ENCODE assay signal across 9 mouse cellular contexts in genomic region chr11:69429313-69429712, GRCm38 (mm10). TPM values are rescaled to one million over a fixed set of nuclear protein-coding genes. Genes with fewer than 3 reads are reported as not detected.
DNase-seq lines count a peak whose midpoint lies in the region; ATAC-seq lines count a peak whose summit lies in the region.
"Had no signal": no experiment of that assay in that cellular context is flagged by ENCODE, and none has a peak within 500 bp of the region (broad histone marks: within the 10 kb centered on the region; RNA-seq: fewer than 3 reads in every experiment).

No protein-coding gene starts in this region.

- H3K27me3 ChIP-seq in kidney, embryonic 16.5 days (ENCODE audit: insufficient read depth, low read length), result no peaks in the 10 kb centered on the region
- no peaks in the 10 kb centered on the region for H3K27me3 ChIP-seq in forebrain, embryonic 16.5 days (replicated peaks; ENCODE audit: control insufficient read depth, insufficient read depth, low read length)

- H3K4me1 ChIP-seq in kidney, embryonic 16.5 days (ENCODE audit: insufficient read depth, low read length), result peaks cover 15% of the 10 kb centered on the region
- peaks cover 4% of the 10 kb centered on the region for H3K4me1 ChIP-seq in forebrain, embryonic 16.5 days (replicated peaks; ENCODE audit: control insufficient read depth, insufficient read depth, low read length)

- no peaks in the 10 kb centered on the region for H3K9me3 ChIP-seq in kidney, embryonic 16.5 days (ENCODE audit: low read length)
- H3K9me3 ChIP-seq in forebrain, embryonic 16.5 days (ENCODE audit: control insufficient read depth, low read length), result no peaks in the 10 kb centered on the region

- H3K27ac ChIP-seq in kidney, embryonic 16.5 days (ENCODE audit: low read length), result peak overlapping the region; percentile 24; the same call in 1 of the 2 replicates
- H3K27ac ChIP-seq in forebrain, embryonic 16.5 days (ENCODE audit: low read length), result no peak overlapping the region

- no peak for ATAC-seq in kidney, embryonic 16.5 days (ENCODE audit: low FRiP score, low TSS enrichment)
- peak; percentile 32; the same call in 1 of the 2 replicates for ATAC-seq in monocyte, adult 5-6 weeks (replicated peaks; ENCODE audit: insufficient number of reproducible peaks, low FRiP score, low TSS enrichment, poor library complexity, severe bottlenecking)
- no peak for ATAC-seq in forebrain, embryonic 16.5 days
- ATAC-seq: CD4-positive, CD25-positive, alpha-beta regulatory T cell, adult 4 months had no signal

- H3K36me3 ChIP-seq in kidney, embryonic 16.5 days (ENCODE audit: insufficient read depth, low read length), result no peaks in the 10 kb centered on the region
- H3K36me3 ChIP-seq in forebrain, embryonic 16.5 days (ENCODE audit: control insufficient read depth, insufficient read depth), result no peaks in the 10 kb centered on the region

- H3K9ac ChIP-seq in kidney, embryonic 16.5 days (replicated peaks; ENCODE audit: low read length), result 0 out of 2 replicates have a peak overlapping the region, but pooled peaks have one; percentile 26
- H3K9ac ChIP-seq in forebrain, embryonic 16.5 days (replicated peaks; ENCODE audit: low read depth, low read length), result no peak overlapping the region

- no peak overlapping the region for H3K4me2 ChIP-seq in kidney, embryonic 16.5 days (replicated peaks; ENCODE audit: low read depth, low read length)
- no peak overlapping the region for H3K4me2 ChIP-seq in forebrain, embryonic 16.5 days (ENCODE audit: low read length)

- 40% methylated on average over 2 of the region's 2 CpGs for WGBS in kidney, embryonic 16.5 days
- 54% methylated on average over 2 of the region's 2 CpGs for WGBS in forebrain, embryonic 16.5 days

- H3K4me3 ChIP-seq in kidney, embryonic 16.5 days (ENCODE audit: low read length), result no peak overlapping the region
- H3K4me3 ChIP-seq in forebrain, embryonic 16.5 days (replicated peaks; ENCODE audit: low read length), result no peak overlapping the region

- DNase-seq in heart, adult 11 months, result peak; percentile 97
- DNase-seq in heart, postnatal 4 days, result no peak
- peak; percentile 55 for DNase-seq in right cerebral cortex, postnatal 14 days
- DNase-seq in right cerebral cortex, postnatal 4 days, result no peak
- no peak for DNase-seq in frontal cortex, adult 2 months (ENCODE audit: extremely low spot score in 1 of 2, low spot score in 1 of 2)

RNA-seq across cellular contexts. Expression of gene Kdm6b, which starts 15.8 kb away (rescaled TPM):
- total RNA-seq in heart, postnatal 4 days (2021), result 10 to 100 TPM; 48.3 to 49.7 TPM
- polyA plus RNA-seq in kidney, embryonic 16.5 days (2015; fragmentation: Nextera tagmentation; extraction: Ambion mirVana), result 26.0 and 31.3 TPM in 2 replicates
- 14.3 to 27.5 TPM (median 16.8 TPM) in 3 replicates for total RNA-seq in monocyte, adult 5-6 weeks (2017)
- polyA plus RNA-seq in forebrain, embryonic 16.5 days (2015; fragmentation: Nextera tagmentation; extraction: Ambion mirVana), result 48.4 and 52.8 TPM in 2 replicates
- polyA plus RNA-seq in frontal cortex, adult 2 months (2012; rRNA removed), result 12.3 and 12.7 TPM in 2 replicates

RNA-seq across cellular contexts. Expression of gene Tmem88, which starts 31.3 kb away (rescaled TPM):
- 10 to 100 TPM; 37.1 to 38.3 TPM for total RNA-seq in heart, postnatal 4 days (2021)
- 46.5 and 47.7 TPM in 2 replicates for polyA plus RNA-seq in kidney, embryonic 16.5 days (2015; fragmentation: Nextera tagmentation; extraction: Ambion mirVana)
- total RNA-seq in monocyte, adult 5-6 weeks (2017), result 3.1 to 3.8 TPM in 2 of 3 replicates, not detected in the other
- 5.9 and 6.2 TPM in 2 replicates for polyA plus RNA-seq in forebrain, embryonic 16.5 days (2015; fragmentation: Nextera tagmentation; extraction: Ambion mirVana)
- polyA plus RNA-seq in frontal cortex, adult 2 months (2012; rRNA removed), result 4.1 and 4.6 TPM in 2 replicates

RNA-seq across cellular contexts. Expression of gene Cyb5d1, which starts 33.9 kb away (rescaled TPM):
- 10 to 100 TPM; 21.3 to 22.1 TPM for total RNA-seq in heart, postnatal 4 days (2021)
- polyA plus RNA-seq in kidney, embryonic 16.5 days (2015; fragmentation: Nextera tagmentation; extraction: Ambion mirVana), result 34.0 and 37.3 TPM in 2 replicates
- total RNA-seq in monocyte, adult 5-6 weeks (2017), result 19.2 to 55.3 TPM (median 20.9 TPM) in 3 replicates
- polyA plus RNA-seq in forebrain, embryonic 16.5 days (2015; fragmentation: Nextera tagmentation; extraction: Ambion mirVana), result 42.5 and 44.2 TPM in 2 replicates
- polyA plus RNA-seq in frontal cortex, adult 2 months (2012; rRNA removed), result 34.2 and 35.7 TPM in 2 replicates

RNA-seq across cellular contexts. Expression of gene Naa38, which starts 34.0 kb away (rescaled TPM):
- 100 to 1,000 TPM in 1 of 2 experiments, 10 to 100 TPM in 1; 92.3 to 101 TPM for total RNA-seq in heart, postnatal 4 days (2021)
- 142 and 150 TPM in 2 replicates for polyA plus RNA-seq in kidney, embryonic 16.5 days (2015; fragmentation: Nextera tagmentation; extraction: Ambion mirVana)
- total RNA-seq in monocyte, adult 5-6 weeks (2017), result 51.4 to 93.3 TPM (median 54.6 TPM) in 3 replicates
- polyA plus RNA-seq in forebrain, embryonic 16.5 days (2015; fragmentation: Nextera tagmentation; extraction: Ambion mirVana), result 79.2 and 86.1 TPM in 2 replicates
- polyA plus RNA-seq in frontal cortex, adult 2 months (2012; rRNA removed), result 179 and 182 TPM in 2 replicates

Comparison
In these comparisons a context has a peak if more than half of its experiments do, and no peak if none do; other contexts are left out.
1. DNase-seq: peak in heart, adult 11 months (single experiment) and right cerebral cortex, postnatal 14 days (single experiment); none in heart, postnatal 4 days (single experiment), right cerebral cortex, postnatal 4 days (single experiment) and frontal cortex, adult 2 months (0 of 2).